Mouse (Mus musculus): ENCODE measurements around the gene Ppp1r13b.

DNA sequence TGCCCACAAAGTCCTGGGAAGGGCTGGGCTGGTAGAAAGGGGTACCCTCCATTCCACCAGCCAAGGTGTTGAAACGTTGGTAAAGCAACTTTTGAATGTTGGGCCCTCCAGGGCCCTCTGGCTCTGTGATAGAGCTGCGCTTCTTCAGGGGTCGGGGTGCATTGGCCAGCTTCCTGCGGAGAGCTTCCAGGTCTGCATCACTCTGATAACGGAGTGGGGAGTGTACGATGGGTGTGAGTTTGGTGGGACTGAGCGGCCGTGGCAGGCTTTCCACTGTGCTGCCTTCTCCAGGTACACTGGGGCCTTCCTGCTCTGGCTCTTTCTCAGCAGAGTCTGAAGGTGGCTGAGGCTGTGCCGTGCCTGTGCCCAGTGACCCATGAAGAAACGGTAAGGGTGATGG lies 74.5 kb downstream of the Ppp1r13b start:
- no peak for TF ChIP-seq CTCF (IDR thresholded peaks at IDR 0.05)
- TF ChIP-seq EP300 (IDR thresholded peaks at IDR 0.05): no peak

All from lung, postnatal 0 days (tissue).